Mouse (Mus musculus): ENCODE results near the gene P2rx3.

DNA sequence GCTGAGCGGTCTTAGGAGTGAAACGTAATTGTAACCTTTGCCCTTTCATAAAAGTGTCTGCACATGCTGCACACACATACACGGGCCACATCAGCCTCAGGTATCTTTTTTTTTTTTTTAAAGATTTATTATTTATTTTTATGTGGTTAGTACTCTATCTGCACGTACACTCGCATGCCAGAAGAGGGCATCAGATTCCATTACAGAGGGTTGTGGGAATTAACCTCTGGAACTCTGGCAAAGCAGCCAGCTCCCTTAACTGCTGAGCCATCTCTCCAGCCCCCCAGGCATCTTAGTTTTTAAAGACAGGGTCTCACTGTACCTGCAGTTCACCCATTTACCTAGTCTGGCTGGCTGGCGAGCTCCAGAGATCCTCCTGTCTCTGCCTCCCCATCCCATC lies 22.4 kb upstream of the P2rx3 start:
- peak; percentile 25 for TF ChIP-seq CTCF (conservative IDR thresholded peaks at IDR 0.05; ENCODE audit: low read length)
- no peak for TF ChIP-seq POU5F1 (IDR thresholded peaks at IDR 0.05; ENCODE audit: borderline replicate concordance, low read length)
